Mouse (Mus musculus) heart, postnatal 0 days (tissue): ENCODE measurements at regions not wholly inside any gene's neighbourhood (a gene's known extent, or its start where the extent isn't known, plus 50 kb on each side); places are given as distances from the start of the nearest gene placed in this dataset.

Experiments used
- ATAC-seq: fragments of 200-750 bp; cut with Nextera tagmentation; 2 replicates; pipeline ENCODE4 v1.8.0; 2017; ENCODE audit warnings: low read depth, moderate number of reproducible peaks, moderate library complexity; ENCODE audit not compliant: insufficient read depth
- DNase-seq: peaks from one replicate; pipeline ENCODE4 v3.0.0-alpha.2; 2016; ENCODE audit warnings: low spot score
- H3K27ac ChIP-seq: fragments of 300-500 bp; sonication (generic); 2 replicates; pipeline ENCODE4 v1.5.1; 2014; ENCODE audit warnings: low read depth, mild to moderate bottlenecking
- H3K27me3 ChIP-seq: fragments of 300-500 bp; sonication (generic); 2 replicates; pipeline ENCODE4 v1.6.1; 2014; ENCODE audit warnings: low read length, mixed read lengths; ENCODE audit not compliant: control insufficient read depth, insufficient read depth
- H3K36me3 ChIP-seq: fragments of 300-500 bp; sonication (generic); replicated peaks from 2 replicates; pipeline ENCODE4 v1.6.1; 2014; ENCODE audit warnings: low read length, mixed read lengths; ENCODE audit not compliant: control insufficient read depth, insufficient read depth
- H3K4me1 ChIP-seq: fragments of 300-500 bp; sonication (generic); 2 replicates; pipeline ENCODE4 v1.6.1; 2014; ENCODE audit warnings: antibody characterized with exemption; ENCODE audit not compliant: control insufficient read depth, insufficient read depth
- H3K4me2 ChIP-seq: fragments of 300-500 bp; sonication (generic); 2 replicates; pipeline ENCODE4 v1.6.1; 2014; ENCODE audit warnings: low read depth, mild to moderate bottlenecking, low read length, moderate library complexity
- H3K4me3 ChIP-seq: fragments of 300-500 bp; sonication (generic); 2 replicates; pipeline ENCODE4 v1.5.1; 2014; ENCODE audit warnings: low read depth, low read length
- H3K9ac ChIP-seq: fragments of 300-500 bp; sonication (generic); replicated peaks from 2 replicates; pipeline ENCODE4 v1.6.1; 2014; ENCODE audit warnings: low read depth, low read length, mixed read lengths
- H3K9me3 ChIP-seq: fragments of 300-500 bp; sonication (generic); replicated peaks from 2 replicates; pipeline ENCODE4 v1.6.1; 2016; ENCODE audit warnings: low read length; ENCODE audit not compliant: control insufficient read depth
- CTCF ChIP-seq: IDR thresholded peaks from 2 replicates; pipeline ENCODE4 v1.5.1; 2016; ENCODE audit warnings: antibody characterized with exemption, control low read depth, low read depth
- EP300 ChIP-seq: IDR thresholded peaks from 2 replicates; pipeline ENCODE4 v1.6.1; 2016; ENCODE audit warnings: antibody characterized with exemption, low read depth
- WGBS: fragments of 180-500 bp; shearing (Covaris S2); extraction: QIAGEN DNeasy Blood & Tissue Kit; methylation state at CpG from one replicate; pipeline ENCODE4 v1.1.7; 2014; 5-methylcytosine and 5-hydroxymethylcytosine counted together

DNA sequence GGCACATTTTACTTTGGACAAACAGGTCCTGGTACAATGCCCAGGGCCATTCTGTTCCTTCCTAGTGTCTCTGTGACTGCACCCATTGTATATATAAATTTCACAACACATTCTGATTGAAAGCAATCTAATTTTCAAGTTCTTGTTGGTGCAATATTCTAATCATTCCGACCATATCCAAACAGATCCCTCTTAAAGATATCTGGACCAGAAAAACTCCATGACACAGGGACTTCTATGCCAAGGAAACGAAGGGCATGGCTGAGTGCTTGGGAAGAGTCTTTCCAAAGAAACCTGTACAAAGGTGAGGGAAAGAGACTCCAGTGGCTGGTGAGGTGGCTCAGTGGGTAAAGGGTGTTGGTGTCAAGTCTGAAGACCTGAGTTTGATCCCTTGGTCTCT lies 337.8 kb downstream of the Pmp22 start:
- H3K36me3 ChIP-seq: no peaks in the 10 kb centered on the region
- 75% methylated on average over 2 of the region's 2 CpGs for WGBS
- no peak for DNase-seq
- H3K4me1 ChIP-seq: no peaks in the 10 kb centered on the region
- no peak overlapping the region for H3K4me3 ChIP-seq
- no peak for TF ChIP-seq EP300
- TF ChIP-seq CTCF: no peak
- no peaks in the 10 kb centered on the region for H3K27me3 ChIP-seq
- no peak overlapping the region for H3K4me2 ChIP-seq
- no peak for ATAC-seq
- H3K9me3 ChIP-seq: no peaks in the 10 kb centered on the region
- H3K9ac ChIP-seq: no peak overlapping the region
- no peak overlapping the region for H3K27ac ChIP-seq

DNA sequence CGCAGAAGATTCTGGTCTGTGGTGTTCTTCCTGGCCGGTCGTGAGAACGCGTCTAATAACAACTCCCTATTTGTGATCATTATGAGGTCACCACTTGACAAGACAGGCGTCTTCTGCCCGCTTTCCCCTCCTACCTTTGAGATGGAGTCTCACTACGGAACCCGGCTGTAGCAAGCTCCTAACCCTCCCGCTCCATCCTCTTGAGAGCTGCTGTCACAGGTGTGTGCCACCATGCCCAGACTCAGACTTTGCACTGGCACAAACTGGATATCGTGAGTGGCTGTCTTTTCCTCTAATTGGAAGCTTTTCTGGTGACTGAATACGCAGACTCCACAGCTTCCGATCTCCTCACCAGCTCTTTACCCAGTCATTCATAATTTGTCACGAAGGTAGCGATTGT lies 346.0 kb downstream of the Pmp22 start:
- TF ChIP-seq CTCF (no peak), EP300 (no peak)
- Histone ChIP-seq H3K9ac (no peak overlapping the region), H3K4me1 (no peaks in the 10 kb centered on the region), H3K4me2 (no peak overlapping the region), H3K4me3 (no peak overlapping the region), H3K27ac (no peak overlapping the region), H3K36me3 (no peaks in the 10 kb centered on the region), H3K27me3 (no peaks in the 10 kb centered on the region), H3K9me3 (no peaks in the 10 kb centered on the region)
- DNase-seq (no peak), ATAC-seq (no peak)
- WGBS: 89% methylated on average over 15 of the region's 15 CpGs

- 0 out of 2 replicates have a peak, but pooled peaks cover 4% of the 10 kb centered on the region for H3K9me3 ChIP-seq
- DNase-seq (no peak), ATAC-seq (no peak)
- H3K36me3 ChIP-seq: no peaks in the 10 kb centered on the region
- H3K4me2 ChIP-seq: no peak overlapping the region
- no peak overlapping the region for H3K9ac ChIP-seq
- no peak overlapping the region for H3K4me3 ChIP-seq
- H3K27me3 ChIP-seq: no peaks in the 10 kb centered on the region
- WGBS: 71% methylated on average over 7 of the region's 7 CpGs
- no peak overlapping the region for H3K27ac ChIP-seq
- no peaks in the 10 kb centered on the region for H3K4me1 ChIP-seq
- TF ChIP-seq CTCF: no peak
- TF ChIP-seq EP300: no peak
Measured at GRCm38 (mm10) chr11:63481676-63482310, 353.0 kb downstream of the Pmp22 start.

DNA sequence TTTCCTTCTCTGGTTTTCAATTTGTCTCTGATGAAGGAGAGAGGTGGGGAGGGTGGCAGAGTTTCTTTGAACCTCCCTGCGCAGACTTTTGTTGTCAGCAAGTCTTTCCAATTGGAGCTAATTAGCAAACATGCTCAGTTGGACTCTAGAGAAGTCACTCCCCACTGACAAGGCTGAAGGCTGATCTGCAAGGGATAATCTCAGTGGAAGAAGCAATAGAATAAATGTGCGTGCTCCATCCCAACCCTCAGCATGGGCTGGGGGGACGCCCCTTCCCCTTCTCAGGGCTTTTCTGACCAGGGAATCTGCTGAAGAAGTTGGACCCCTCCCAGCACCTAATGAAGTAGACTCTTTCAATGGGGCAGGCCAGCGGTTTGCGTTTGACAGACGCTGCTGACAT lies 353.8 kb downstream of the Pmp22 start:
- no peaks in the 10 kb centered on the region for H3K4me1 ChIP-seq
- H3K36me3 ChIP-seq: no peaks in the 10 kb centered on the region
- H3K4me2 ChIP-seq: no peak overlapping the region
- TF ChIP-seq CTCF (no peak), EP300 (no peak)
- DNase-seq (no peak), ATAC-seq (no peak)
- H3K4me3 ChIP-seq: no peak overlapping the region
- no peak overlapping the region for H3K27ac ChIP-seq
- no peak overlapping the region for H3K9ac ChIP-seq
- no peaks in the 10 kb centered on the region for H3K27me3 ChIP-seq
- WGBS: 60% methylated on average over 6 of the region's 6 CpGs
- H3K9me3 ChIP-seq: 0 out of 2 replicates have a peak, but pooled peaks cover 4% of the 10 kb centered on the region

- TF ChIP-seq CTCF: no peak
- TF ChIP-seq EP300: no peak
- no peak for ATAC-seq
Measured at GRCm38 (mm10) chr11:63487203-63487602, 358.4 kb downstream of the Pmp22 start.

GRCm38 (mm10) chr11:63502181-63502580 lies 373.4 kb downstream of the Pmp22 start:
- ATAC-seq: no peak
- Histone ChIP-seq H3K36me3 (no peaks in the 10 kb centered on the region), H3K4me1 (no peaks in the 10 kb centered on the region), H3K4me3 (no peak overlapping the region), H3K27me3 (no peaks in the 10 kb centered on the region), H3K9me3 (no peaks in the 10 kb centered on the region), H3K27ac (no peak overlapping the region), H3K9ac (no peak overlapping the region), H3K4me2 (no peak overlapping the region)
- 32% methylated on average over 5 of the region's 5 CpGs for WGBS
- no peak for TF ChIP-seq CTCF
- TF ChIP-seq EP300: no peak
- DNase-seq: no peak

More at GRCm38 (mm10) chr11:63487203-63487602, 358.4 kb downstream of the Pmp22 start:
- no peak overlapping the region for H3K9ac ChIP-seq
- H3K9me3 ChIP-seq: no peaks in the 10 kb centered on the region
- H3K4me2 ChIP-seq: no peak overlapping the region
- no peaks in the 10 kb centered on the region for H3K27me3 ChIP-seq
- H3K4me1 ChIP-seq: no peaks in the 10 kb centered on the region
- 30% methylated on average over 2 of the region's 2 CpGs for whole genome bisulfite sequencing
- H3K4me3 ChIP-seq: no peak overlapping the region
- H3K36me3 ChIP-seq: no peaks in the 10 kb centered on the region
- DNase-seq: no peak
- H3K27ac ChIP-seq: no peak overlapping the region
